Mouse (Mus musculus) embryonic facial prominence, embryonic 15.5 days (tissue): ENCODE results near the gene Cxcl9. TPM values are rescaled to one million over a fixed set of nuclear protein-coding genes. Genes with fewer than 3 reads are reported as not detected.

Experiments used
- ATAC-seq: fragments of 200-750 bp; cut with Nextera tagmentation; 2 replicates; pipeline ENCODE4 v1.8.0; 2017; ENCODE audit warnings: low read depth, moderate TSS enrichment; ENCODE audit not compliant: insufficient number of reproducible peaks, low FRiP score, low TSS enrichment
- H3K27ac ChIP-seq: fragments of 300-500 bp; sonication (generic); replicated peaks from 2 replicates; pipeline ENCODE4 v1.5.1; 2015; ENCODE audit warnings: mild to moderate bottlenecking, inconsistent platforms
- H3K27me3 ChIP-seq: fragments of 300-500 bp; sonication (generic); 2 replicates; pipeline ENCODE4 v1.6.1; 2015; ENCODE audit warnings: inconsistent platforms
- H3K36me3 ChIP-seq: fragments of 300-500 bp; sonication (generic); 2 replicates; pipeline ENCODE4 v1.6.1; 2015; ENCODE audit warnings: mild to moderate bottlenecking, inconsistent platforms
- H3K4me1 ChIP-seq: fragments of 300-500 bp; sonication (generic); 2 replicates; pipeline ENCODE4 v1.6.1; 2015; ENCODE audit warnings: inconsistent platforms
- H3K4me2 ChIP-seq: fragments of 300-500 bp; sonication (generic); replicated peaks from 2 replicates; pipeline ENCODE4 v1.6.1; 2015; ENCODE audit warnings: mild to moderate bottlenecking, inconsistent platforms
- H3K4me3 ChIP-seq: fragments of 300-500 bp; sonication (generic); replicated peaks from 2 replicates; pipeline ENCODE4 v1.5.1; 2015; ENCODE audit warnings: mild to moderate bottlenecking, inconsistent platforms
- H3K9ac ChIP-seq: fragments of 300-500 bp; sonication (generic); 2 replicates; pipeline ENCODE4 v1.6.1; 2015; ENCODE audit warnings: inconsistent platforms
- H3K9me3 ChIP-seq: fragments of 300-500 bp; sonication (generic); replicated peaks from 2 replicates; pipeline ENCODE4 v1.6.1; 2016; ENCODE audit warnings: inconsistent platforms
- WGBS: fragments of 180-500 bp; shearing (Covaris S2); methylation state at CpG from one replicate; pipeline ENCODE4 v1.1.7; 2015; 5-methylcytosine and 5-hydroxymethylcytosine counted together
- polyA plus RNA-seq: library from polyadenylated mRNA; unstranded; fragments of >200 nt; fragmentation: Nextera tagmentation; extraction: Ambion mirVana; gene quantifications from 2 replicates; pipeline ENCODE4 v1.2.1, GENCODE M21; 2015

Gene Cxcl9
- polyA plus RNA-seq, 1 experiment from 2014 or later, result 0.76 TPM

DNA sequence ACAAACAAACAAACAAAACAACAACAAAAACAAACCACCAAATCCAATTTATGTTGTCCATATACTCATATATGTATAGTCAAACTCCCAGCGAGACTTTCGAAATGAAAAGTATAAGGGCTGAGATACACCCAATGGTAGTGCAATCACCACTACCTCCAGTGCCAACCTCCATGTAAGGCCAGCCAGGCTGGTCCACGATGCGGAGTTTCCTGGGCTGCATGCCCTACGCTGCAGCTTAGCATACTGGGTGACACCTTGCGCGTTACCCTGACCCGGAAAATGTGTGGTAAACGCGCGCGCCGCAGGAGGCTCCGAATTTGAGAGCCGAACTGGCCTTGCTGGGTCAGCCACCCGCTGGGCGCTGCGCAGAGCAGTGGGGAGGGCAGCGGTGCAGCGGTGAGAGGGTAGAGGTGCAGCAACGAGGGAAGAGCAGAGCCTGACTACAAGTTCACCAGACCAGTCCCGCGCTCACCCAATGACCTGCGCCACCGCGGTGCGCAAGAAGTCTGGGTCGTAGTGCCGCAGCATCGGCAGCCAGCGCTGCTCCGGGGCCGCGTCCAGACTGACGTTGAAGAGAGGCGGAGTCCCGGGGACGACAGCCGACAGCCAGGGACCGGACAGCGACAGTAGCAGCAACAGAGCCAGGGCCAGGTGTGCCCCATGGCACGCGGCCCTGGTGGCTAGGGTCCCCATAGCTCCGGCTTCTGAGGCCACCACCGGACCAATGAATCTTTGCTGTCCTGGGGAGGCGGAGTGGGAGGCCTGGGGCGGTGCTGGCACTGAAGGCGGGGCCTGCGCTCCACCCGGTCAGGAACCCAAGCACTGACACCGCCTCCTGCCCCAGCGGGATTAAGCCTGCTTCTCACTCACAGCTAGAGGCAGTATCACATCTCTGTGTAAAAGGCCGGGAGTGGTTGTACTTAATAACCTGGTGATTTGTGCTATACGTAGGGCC, 50.2 kb downstream of the Cxcl9 start, which contains the start of gene Naaa:
TSS of gene Naaa (minus strand) at position 734 of the 958 bp plus-strand sequence.
- Histone ChIP-seq H3K9me3 (no peaks in the 10 kb centered on the region), H3K4me2 (peak within 1 kb of the TSS; percentile 94), H3K27ac (peak within 1 kb of the TSS; percentile 34; the same call in 1 of the 2 replicates), H3K27me3 (no peaks in the 10 kb centered on the region), H3K36me3 (no peaks in the 10 kb centered on the region), H3K4me3 (peak within 1 kb of the TSS; percentile 69), H3K4me1 (peaks cover 14% of the 10 kb centered on the region), H3K9ac (peak within 1 kb of the TSS; percentile 44)
- ATAC-seq, result peak; percentile 90
- whole genome bisulfite sequencing, result 3% methylated on average over 54 of the region's 54 CpGs

Other genes with a start within 250 kb of the Cxcl9 start
- 144 and 151 TPM in 2 replicates for gene G3bp2, start 244.4 kb downstream of the Cxcl9 start, polyA plus RNA-seq
- 49.9 and 50.0 TPM in 2 replicates for gene Uso1, start 190.1 kb downstream of the Cxcl9 start, polyA plus RNA-seq
- gene U90926, start 112.7 kb downstream of the Cxcl9 start, polyA plus RNA-seq, result not detected in 2 replicates
- 0.07 and 0.14 TPM in 2 replicates for gene Ppef2, start 71.8 kb downstream of the Cxcl9 start, polyA plus RNA-seq
- 13.3 and 13.9 TPM in 2 replicates for gene Naaa, start 49.9 kb downstream of the Cxcl9 start, polyA plus RNA-seq
- 36.2 and 37.4 TPM in 2 replicates for gene Sdad1, start 17.6 kb downstream of the Cxcl9 start, polyA plus RNA-seq
- gene Art3, start 3.7 kb upstream of the Cxcl9 start, polyA plus RNA-seq, result 4.9 and 6.2 TPM in 2 replicates
- 0.81 and 1.7 TPM in 2 replicates for gene Cxcl10, start 20.8 kb upstream of the Cxcl9 start, polyA plus RNA-seq
- gene Nup54, start 107.1 kb upstream of the Cxcl9 start, polyA plus RNA-seq, result 38.9 and 40.0 TPM in 2 replicates
- gene Scarb2, start 178.8 kb upstream of the Cxcl9 start, polyA plus RNA-seq, result 11.9 and 12.4 TPM in 2 replicates
- gene Fam47e, start 227.0 kb upstream of the Cxcl9 start, polyA plus RNA-seq, result 4.7 and 9.4 TPM in 2 replicates